Mouse (Mus musculus): ENCODE results near the gene Dcdc2b.

- TF ChIP-seq POLR2A (IDR thresholded peaks at IDR 0.05; ENCODE audit: borderline replicate concordance, extremely low read depth, low read depth, low read length) (no peak), CTCF (IDR thresholded peaks at IDR 0.05; ENCODE audit: insufficient read depth, low read length) (no peak)
These were observed 25.2 kb downstream of the Dcdc2b start for GRCm38 (mm10) chr4:129588865-129589264.
